Mouse (Mus musculus) urinary bladder, postnatal 25 days (tissue): Measurements from ENCODE around the gene Rap1gap.

Experiments
- DNase-seq: peaks from one replicate; pipeline ENCODE4 v3.0.0; 2022; ENCODE audit warnings: low spot score

Gene Rap1gap

DNA sequence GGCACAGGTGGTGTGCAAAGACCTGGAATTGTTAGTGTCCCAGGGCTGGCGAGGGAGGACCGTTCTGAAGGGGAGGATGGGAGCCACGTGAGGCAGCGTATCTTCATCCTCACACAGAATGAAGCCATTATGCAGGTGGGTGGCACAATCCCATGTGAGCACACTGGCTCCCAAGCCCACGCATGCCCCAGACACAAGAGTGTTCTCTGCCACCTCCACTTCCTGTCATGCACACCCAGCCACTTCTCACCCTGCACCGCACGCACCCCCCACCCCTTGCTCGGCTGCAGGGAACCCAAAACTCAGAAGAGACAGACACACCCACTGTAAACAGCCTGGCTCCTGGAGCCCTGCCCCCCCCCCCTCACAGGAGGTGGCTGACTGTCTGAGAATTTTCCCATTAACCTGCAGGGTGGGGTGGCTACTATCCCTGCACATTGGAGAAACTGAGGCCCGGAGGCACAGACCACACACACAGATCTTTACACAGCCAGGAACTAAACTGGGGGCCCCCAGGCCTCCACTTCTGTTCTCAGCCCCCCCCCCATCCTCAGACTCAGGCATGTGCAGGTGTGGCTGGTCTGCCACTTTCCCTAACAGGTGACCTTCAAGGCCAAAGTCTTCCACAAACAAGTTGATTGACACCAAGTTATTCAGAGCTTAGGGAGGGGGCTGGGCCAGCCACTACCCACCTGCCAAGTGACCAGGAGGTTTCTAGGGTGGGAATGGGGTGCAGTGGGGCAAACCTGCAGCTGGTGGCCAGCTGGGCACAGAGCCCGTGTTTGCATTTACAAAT, 27.8 kb downstream of the Rap1gap start:
- DNase-seq, result no peak

DNA sequence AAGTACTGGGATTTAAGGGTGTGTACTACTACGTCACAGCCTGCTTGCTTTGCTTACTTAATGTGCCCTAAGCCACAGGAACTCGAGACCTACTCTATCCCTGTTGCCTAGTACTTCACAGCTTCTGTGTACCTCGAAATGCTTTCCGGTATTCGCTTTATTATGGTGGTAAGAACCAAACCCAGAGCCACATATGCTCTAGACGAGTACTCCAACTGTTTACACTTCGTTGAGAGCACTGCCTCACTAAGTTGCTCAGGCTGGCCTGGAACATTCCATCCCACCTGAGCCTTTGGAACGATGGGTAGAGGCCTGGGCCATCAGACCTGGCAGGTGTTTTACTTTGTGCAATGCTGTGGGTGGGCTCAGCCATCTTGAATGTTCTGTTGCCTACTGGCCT, 30.8 kb downstream of the Rap1gap start:
- DNase-seq, result no peak

DNA sequence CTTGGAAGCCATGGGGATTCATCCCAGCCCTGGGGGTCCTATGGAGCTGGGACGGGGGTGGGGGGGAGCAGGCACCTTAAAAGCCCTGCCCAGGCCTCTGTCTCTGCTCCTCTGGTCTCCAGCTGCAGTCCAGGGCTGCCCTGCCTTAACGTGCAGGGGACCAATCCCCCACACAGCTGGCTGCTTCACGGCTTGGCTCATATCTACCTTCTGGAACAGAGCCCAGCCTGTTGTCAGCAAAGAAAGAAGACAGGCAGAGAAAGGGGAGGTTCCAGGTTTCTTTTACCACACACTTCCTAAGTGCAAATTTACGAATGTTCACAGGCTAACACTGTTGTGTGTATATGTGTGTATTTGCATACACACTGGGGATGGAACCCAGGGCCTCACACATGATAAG, 31.4 kb downstream of the Rap1gap start:
- DNase-seq, result no peak

DNA sequence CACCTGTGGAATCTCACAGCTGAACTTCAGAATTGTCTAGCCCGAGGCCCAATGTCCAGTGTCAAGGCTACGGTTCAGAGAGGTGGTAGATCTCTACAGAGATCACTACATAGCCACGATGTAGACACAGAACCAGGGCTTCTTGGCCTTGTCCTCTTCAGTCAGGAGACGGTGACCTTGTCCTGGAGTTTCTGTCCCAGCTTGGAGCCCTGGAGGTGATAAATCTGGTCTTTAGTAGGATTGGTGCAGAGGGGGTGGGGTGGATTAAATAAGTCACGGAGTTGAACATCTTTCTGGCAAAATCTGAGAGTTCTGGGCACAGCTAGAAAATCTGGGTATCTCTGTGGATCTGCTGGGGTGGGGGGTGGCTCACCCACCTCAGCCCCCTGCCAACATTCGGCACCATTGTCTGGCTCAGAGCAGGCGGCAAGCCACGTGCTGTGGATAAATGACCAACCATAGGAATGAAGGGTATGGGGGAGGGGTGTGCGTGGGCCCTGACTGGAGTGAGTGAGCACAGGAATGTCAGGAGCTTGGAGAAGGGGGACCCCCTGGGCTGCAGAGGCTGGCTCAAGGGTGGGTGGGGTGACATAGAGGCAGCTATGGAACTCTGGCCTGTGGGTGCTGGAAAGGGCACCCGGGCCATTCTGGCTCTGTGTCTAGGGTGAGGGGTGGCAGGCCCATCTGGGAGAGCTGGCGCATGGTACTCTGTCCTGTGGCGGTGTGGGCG, 32.8 kb downstream of the Rap1gap start:
- no peak for DNase-seq

DNA sequence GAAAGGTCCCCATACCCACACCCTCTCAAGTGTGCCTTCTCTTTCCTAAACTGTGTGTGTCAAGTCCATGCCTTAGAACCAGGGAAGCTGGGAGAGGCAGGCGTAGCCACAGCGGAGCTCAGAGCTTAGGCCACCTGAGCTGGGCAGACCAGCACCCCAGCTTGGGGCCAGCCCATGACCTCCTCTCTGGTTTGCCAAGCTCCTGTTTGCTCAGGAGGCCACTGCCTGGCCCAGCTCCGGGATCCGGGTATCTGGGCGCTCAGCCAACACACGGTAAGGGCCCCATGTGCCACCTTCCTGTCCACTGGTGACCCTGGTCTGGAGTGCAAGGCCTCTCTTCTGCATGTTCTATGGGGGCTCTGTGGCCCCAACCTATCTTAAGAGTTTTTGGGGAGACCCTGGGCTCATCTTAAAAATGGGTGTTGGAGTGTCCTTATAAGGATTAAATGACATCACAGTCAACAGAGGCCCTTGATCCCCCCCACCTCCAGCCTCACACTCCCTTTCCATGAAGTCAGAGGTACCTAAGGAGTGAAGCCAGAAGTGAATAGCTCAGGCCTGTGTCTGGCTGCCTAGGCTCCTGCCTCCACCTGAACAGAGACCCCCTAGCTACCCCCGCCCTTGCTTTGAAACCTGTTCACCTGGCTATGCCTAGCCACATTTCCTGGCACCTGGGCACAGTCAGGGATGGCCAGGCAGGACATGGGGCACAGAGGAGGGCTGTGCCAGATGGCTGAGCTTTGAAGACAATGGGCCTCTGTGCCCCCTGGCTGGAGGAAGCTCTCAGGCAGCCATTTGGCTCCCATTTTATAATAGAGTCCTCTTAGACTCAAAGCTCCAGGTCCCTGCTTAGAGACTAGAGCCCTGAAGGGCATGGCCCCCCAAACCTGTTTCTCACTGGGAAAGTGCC, 33.8 kb downstream of the Rap1gap start:
- no peak for DNase-seq

DNA sequence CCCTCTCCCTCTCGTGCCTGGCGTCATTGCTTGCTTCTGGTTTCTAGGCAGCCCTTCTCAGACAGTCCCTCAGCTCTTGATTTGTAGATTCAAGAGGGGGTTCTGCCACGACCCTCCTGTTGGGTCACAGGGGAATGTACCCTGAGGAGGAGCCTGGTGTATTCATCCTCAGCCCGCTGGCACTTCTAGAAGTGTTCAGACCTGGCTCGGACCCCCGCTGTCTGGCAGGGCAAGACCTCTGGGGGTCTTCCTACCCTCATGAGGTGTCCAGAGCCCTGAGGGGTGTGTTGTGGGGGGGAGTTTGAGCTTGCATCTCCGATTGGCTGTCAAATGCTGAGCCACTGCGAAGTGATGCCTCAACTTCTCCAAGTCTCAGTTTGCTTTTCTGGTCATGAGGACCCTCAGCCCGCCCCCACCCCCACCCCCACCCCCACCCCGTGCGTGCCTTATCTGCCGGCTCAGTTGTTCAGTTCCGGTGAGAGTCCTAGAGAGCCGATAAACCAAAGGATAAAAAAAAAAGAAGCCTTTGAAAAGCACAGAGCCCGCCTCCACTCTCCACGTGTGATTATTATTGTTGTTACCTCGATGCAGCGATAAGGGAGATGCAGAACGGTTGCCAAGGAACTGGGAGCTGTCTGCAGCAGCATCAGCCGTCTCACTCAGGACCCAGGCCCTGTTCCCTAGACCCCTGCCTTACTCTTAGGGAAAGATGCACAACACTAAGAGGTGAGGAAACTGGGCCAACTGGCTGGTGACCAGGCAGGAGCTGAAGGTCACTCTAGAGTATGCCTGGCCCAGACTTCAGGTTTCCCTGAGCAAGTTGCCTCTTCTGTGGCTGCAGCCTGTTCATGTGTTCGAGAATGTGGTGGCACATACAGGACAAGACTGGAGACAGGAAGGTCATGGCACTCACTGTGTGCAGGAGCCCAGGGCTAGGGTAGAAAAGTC, 35.0 kb downstream of the Rap1gap start:
- DNase-seq, result no peak

DNA sequence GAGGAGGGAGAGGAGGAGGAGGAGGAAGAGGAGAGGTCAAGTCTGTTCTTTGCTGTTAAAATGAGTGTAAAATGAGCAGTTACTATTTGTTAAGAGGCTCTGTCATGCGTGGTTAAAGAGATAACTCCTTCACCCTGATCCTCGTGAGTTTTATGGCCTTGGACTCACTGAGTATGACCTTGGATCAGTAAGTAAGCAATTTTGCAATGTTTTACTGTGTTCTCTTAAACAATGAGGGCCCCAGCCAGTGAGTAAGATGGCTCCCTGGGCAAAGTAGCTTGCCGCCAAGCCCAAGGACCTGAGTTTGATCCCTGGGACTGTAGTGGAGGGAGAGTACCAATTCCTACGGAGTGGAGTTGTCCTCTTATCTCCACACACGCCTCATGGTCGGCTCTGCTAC, 36.4 kb downstream of the Rap1gap start:
- DNase-seq, result no peak

DNA sequence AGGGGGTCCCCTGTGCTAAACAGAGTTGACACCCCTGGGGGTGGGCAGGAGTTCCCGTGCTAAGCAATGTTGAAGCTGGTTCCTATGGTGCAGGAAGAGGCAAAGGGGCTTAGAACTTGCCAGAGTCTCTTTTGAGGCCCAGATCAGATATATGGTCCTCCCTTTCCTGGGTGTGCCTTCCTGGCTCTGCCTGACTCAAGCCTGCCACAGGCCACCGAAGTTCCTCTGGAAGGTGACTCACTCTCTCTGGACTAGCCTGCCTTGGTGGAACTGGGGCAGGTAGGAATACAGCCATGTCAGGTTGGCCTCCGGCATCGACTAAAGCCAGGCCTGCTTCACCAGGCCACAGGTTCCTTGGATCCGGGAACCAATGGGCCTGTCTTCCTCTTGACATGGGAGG, 38.6 kb downstream of the Rap1gap start:
- no peak for DNase-seq

DNA sequence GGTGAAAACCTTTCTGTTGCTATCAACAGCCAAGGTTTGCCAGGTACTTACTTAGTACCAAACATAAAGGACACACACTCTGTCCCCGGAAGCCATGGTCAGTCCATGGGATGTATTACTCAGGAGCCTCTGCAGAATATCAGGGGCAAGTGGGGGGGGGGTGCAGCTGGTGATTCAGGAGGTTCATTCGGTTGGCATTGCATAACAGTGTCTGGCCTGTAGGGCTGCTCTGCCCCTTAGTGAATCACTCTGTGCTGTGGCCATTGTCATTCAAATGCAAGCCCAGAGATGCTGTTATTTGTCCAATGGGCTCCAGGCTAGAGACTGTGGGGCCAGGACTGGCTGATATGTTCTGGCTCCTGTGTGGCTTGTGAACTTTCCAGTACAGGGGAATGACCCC, 40.0 kb downstream of the Rap1gap start:
- no peak for DNase-seq

DNA sequence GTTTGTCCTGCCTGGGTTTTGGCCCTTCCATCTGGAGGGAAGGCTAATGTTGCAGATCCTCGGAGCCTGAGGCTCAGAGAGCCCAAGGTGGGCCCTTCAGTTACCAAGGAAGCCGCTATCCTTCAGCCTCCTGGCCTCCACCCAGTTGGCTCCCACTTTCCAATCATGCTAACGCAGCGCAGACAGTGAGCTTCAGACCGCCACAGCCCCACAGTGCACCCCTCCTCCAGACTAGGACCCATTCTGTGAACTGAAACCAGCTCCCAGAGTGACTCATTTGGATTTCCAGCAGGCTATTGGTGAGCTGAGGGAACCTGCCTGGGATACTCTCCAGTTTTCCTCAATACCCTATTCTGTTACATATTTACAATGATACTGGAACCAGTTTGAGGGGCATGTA, 40.9 kb downstream of the Rap1gap start:
- no peak for DNase-seq

DNA sequence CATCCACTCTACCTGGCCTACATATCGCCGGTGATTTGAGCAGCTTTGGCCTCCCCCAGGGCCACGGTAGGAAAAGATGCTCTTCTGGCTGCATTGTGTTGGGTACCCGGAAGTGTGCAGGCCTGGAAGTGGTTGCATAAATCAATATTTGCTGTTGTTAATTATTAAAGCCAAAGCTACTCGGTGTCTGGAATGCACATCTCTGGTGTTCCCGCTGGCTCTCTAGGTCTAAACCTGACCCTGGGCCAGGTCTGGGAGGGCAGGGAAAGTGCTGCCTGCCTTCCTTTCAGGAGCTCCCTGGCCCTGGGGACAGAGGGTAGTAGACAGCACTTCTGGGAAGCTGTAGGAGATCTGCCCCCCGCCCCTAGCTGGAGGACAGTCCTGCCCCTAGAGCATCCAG, 42.0 kb downstream of the Rap1gap start:
- no peak for DNase-seq

DNA sequence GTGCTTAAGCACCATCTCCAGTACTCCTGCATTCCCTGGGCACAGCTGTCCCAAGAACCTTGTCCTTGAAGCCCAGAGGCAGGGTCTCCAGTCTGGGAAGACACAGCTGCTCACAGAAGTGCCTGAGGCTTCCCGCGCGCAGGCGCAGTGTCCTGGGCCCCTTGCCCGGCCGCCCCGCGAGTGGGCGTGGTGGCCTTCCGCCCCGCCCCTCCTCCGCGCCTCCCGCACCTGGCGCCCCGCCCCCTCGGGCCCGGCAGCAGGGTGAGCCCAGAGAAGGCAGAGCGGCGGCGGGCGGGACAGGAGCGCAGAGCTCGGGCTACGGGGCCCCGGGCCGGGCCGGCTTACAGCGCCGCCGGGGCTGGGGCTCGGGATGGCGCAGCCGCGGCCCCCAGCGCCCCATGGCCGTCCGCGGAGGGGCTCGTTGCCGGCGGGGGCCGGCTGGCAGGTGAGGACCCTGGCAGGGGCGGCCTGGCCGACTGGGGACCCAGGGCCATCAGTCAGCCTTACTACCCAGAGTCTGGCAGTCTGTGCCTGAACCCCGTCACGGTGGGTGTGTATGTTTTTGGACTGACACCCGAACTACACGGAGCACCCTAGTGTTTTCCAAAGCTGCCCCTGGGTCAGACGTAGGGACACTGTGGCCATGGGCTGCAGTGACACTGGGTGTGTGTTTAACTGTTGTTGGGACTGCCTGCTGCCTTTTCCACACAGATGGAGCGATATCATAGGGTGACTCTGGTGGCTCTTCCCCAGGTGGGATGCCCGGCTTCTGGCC, 42.9 kb downstream of the Rap1gap start:
- peak; percentile 89 for DNase-seq

DNA sequence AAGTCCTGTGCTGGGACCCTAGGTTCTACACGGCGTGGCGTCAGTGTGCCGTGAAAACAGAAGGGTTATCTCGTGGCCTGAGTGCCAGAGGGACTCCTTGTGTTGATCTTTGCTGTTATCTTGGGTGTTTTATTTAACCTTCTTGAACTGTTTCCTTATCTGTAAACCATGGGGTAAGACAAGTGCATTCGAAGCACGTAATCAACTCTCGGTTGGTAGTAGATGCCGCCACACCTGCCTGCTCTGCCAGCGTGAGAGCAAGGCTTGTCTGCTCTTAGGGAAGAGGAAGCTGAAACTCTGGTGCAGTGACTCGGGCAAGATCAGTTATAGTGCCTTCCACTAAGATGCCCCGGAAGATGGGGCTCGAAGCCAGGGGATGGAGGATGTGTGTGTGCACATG, 48.4 kb downstream of the Rap1gap start:
- no peak for DNase-seq

DNA sequence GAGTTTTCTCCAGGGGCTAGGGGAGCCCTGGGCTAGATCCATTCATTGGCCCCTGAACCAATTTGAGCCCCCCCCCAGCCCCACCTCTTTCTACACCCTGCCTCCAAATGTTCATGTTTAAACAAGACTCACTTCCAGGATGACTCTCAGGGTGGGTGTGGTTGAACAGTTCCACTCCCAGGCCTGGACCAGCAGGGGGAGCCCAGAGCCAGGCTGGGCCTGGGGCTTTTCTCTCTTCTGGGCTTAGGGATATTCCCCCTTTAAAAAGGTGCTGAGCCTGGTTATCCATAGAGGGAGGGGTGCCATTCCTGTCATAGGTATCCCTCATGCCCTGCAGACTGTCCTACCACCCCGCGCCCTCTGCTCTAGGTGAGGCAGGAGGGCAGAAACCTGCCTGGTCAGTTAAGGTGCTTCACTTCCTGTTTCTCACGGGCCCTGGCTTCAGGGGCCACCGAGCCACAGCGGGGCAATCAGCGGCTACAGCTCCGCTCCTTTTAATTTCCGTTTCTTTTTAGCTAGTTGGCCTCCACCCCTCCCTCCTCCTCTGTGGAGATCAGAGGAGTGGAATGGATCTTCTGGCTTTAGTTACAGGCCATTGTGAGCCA, 49.6 kb downstream of the Rap1gap start:
- DNase-seq, result no peak

DNA sequence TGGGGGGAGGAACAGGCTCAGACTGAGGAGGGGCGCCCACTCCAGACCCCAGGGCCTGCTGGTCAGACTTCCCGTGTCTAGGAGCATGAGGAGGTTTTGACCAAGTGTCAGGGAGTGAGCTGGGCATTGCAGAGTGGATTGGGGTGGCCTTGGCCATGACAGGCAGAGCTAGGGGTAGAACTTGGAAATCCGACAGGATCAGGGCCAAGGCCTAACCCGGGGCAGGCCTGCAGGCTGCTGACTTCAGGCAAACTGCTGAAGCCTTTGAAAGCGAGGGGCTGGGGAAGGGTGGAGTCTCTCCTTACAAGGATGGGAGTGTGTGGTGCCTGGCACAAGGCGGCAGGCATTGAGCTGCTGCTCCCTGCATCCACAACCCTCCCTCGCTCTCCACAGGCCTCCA, 52.5 kb downstream of the Rap1gap start:
- DNase-seq, result no peak

DNA sequence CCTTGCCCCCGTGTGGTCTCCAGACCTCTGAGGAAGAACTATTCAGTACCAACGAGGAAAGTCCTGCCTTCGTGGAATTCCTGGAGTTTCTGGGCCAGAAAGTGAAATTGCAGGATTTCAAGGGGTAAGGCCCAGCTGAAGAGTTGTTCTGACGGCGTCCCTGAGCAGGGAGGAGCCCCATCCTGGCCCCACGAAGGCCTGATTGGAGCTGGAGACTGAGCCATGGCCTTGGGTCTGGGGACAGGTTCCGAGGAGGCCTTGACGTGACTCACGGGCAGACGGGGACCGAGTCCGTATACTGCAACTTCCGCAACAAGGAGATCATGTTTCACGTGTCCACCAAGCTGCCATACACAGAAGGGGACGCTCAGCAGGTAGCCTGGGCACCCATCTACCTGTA, 53.1 kb downstream of the Rap1gap start:
- no peak for DNase-seq

DNA sequence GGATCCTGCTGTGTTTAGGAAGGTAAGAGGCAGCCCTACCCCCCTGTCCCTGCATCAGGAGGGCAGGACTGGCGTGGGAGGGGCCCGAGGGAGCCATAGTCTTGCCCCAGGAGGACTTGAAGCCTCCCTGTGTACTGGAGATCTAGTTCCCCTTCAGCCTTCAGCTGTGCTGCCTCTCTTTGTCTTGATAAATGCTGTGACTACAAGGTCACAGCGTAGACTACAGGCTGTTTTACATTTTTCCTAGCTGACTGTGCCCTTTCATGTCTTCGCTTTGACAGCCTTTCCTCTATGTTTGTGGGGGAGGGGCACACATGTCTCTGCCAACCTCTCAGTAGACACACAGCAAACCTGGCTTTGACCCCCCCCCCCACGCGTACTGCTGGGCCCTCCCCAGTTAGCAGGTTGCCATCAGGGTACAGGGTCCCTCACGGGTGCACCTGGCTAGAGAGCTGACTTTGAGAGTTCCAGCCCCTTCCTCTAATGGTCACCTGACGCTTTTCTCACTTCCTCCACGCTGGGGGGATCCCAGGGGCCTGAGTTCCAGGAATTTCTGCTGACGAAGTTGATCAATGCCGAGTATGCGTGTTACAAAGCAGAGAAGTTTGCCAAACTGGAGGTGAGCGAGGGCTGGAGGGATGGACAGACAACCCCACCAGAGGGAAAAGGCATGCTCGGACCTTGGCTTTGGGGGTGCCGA, 55.0 kb downstream of the Rap1gap start:
- no peak for DNase-seq

DNA sequence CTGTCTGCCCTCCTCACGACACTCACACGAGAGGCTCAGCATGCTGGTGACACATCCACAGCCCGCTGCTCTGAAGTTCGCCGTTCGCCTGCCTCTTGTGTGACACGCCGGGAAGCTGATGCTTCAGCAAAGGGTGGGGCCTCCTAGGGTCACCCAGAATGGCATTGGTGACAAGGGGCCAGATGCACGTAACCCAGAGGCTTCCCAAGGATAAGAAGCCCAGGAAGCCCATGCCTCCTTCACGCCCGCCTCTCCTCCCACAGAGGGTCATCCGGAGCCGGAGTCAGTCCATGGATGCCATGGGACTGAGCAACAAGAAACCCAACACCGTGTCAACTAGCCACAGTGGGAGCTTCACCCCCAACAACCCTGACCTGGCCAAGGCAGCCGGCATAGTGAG, 57.0 kb downstream of the Rap1gap start:
- no peak for DNase-seq

DNA sequence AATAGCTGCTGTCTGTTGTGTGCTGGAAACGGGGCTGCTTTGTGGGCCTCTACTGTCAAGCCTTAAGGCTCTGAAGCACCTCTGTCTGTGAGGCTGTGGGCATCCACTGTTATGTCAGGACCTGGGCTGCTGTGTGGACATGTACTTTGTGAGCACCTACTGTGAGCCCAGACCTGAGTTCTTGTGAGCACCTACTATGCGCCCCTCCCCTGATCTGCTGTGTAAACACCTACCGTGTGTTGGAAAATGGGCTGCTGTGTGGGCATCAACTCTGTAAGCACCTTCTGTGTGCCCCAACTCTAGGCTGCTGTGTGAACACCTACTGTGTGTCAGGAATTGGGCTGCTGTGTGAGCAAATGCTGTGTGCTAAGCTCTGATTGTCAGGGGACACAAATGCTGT, 57.7 kb downstream of the Rap1gap start:
- no peak for DNase-seq
